16 mouse cellular contexts compared by ENCODE assay signal in genomic region chr2:13169158-13169890, GRCm38 (mm10).
A peak's percentile ranks its signal among the peaks of the same experiment; 100 is the strongest.
DNase-seq lines count a peak whose midpoint lies in the region; ATAC-seq and TF ChIP-seq lines count a peak whose summit lies in the region.
"Had no signal": no experiment of that assay in that cellular context is flagged by ENCODE, and none has a peak within 500 bp of the region (broad histone marks: within the 10 kb centered on the region; RNA-seq: fewer than 3 reads in every experiment).

No protein-coding gene starts in this region.

- no peak for TF ChIP-seq EP300 in heart, adult 2 months (IDR thresholded peaks at IDR 0.05; ENCODE audit: insufficient read depth, low read depth, low read length)
- TF ChIP-seq EP300 in CH12.LX (IDR thresholded peaks at IDR 0.05; ENCODE audit: low read length) = peak; percentile 95

- DNase-seq in heart, adult 11 months = peak; percentile 29
- DNase-seq in heart, adult 2 months = no peak
- DNase-seq in CH12.LX (ENCODE audit: extremely low read depth) = peak; percentile 79
- peak; percentile 59 for DNase-seq in splenic B cell, adult 2 months (ENCODE audit: low read depth, low spot score)
- no peak for DNase-seq in left cerebral cortex, adult 11 months (ENCODE audit: low spot score)
- no peak for DNase-seq in right cerebral cortex, postnatal 4 days
- DNase-seq: cerebellum, adult 9-11 months; gastrocnemius, postnatal 25 days had no signal

- WGBS in heart, adult 2 months = 78% methylated on average over 4 of the region's 4 CpGs

- H3K27ac ChIP-seq in heart, adult 2 months = no peak overlapping the region
- peak overlapping the region; percentile 83 for H3K27ac ChIP-seq in CH12.LX (ENCODE audit: insufficient read depth, low read depth)
- H3K27ac ChIP-seq: embryonic facial prominence, embryonic 10.5 days; forebrain, embryonic 13.5 days; gastrocnemius, adult 2 months; heart, embryonic 15.5 days; hindbrain, embryonic 10.5 days; hindbrain, embryonic 14.5 days had no signal

- TF ChIP-seq RAD21 in CH12.LX (IDR thresholded peaks at IDR 0.05; ENCODE audit: low read depth, low read length) = no peak

- peaks cover 9% of the 10 kb centered on the region for H3K9me3 ChIP-seq in CH12.LX (replicated peaks; ENCODE audit: low read length)
- H3K9me3 ChIP-seq: embryonic facial prominence, embryonic 10.5 days; forebrain, embryonic 13.5 days; heart, embryonic 15.5 days; hindbrain, embryonic 10.5 days had no signal

- in situ Hi-C loops in CH12.LX (cut with MboI; ENCODE audit: low pct_ligation_motif_present, low pct_unique_long_range_greater_than_20kb, low sequenced_read_pairs) = no loop called here

- H3K36me3 ChIP-seq in heart, adult 2 months (ENCODE audit: control insufficient read depth, insufficient read depth, low read length) = no peaks in the 10 kb centered on the region; the same call in 1 of the 2 replicates
- peaks cover 3 to 34% of the 10 kb centered on the region in 2 experiments for H3K36me3 ChIP-seq in CH12.LX (replicated peaks in 1 of 2; ENCODE audit: control insufficient read depth in 1 of 2, insufficient read depth in 1 of 2, low read length in 1 of 2)
- no peaks in the 10 kb centered on the region for H3K36me3 ChIP-seq in splenic B cell, adult 2 months (ENCODE audit: control insufficient read depth, insufficient read depth, low read length, poor library complexity, severe bottlenecking)
- H3K36me3 ChIP-seq: embryonic facial prominence, embryonic 10.5 days; hindbrain, embryonic 10.5 days had no signal

- no peak overlapping the region for H3K9ac ChIP-seq in heart, adult 2 months (ENCODE audit: low read depth, low read length)
- peak overlapping the region; percentile 12; the same call in 1 of the 2 replicates for H3K9ac ChIP-seq in CH12.LX (ENCODE audit: insufficient read depth, low read depth)
- H3K9ac ChIP-seq: forebrain, embryonic 13.5 days; heart, embryonic 15.5 days; hindbrain, embryonic 14.5 days had no signal

- dilution Hi-C loops in CH12.LX (cut with MboI; ENCODE audit: extremely low pct_ligation_motif_present, extremely low pct_unique_long_range_greater_than_20kb, low sequenced_read_pairs) = no loop called here

- no peak for TF ChIP-seq POLR2A in heart, adult 2 months (IDR thresholded peaks at IDR 0.05; ENCODE audit: insufficient read depth, low read depth, low read length)
- TF ChIP-seq POLR2A in CH12.LX (IDR thresholded peaks at IDR 0.05; ENCODE audit: low read depth, low read length) = no peak

- H3K27me3 ChIP-seq in heart, adult 2 months (ENCODE audit: control insufficient read depth, insufficient read depth, low read length) = no peaks in the 10 kb centered on the region
- no peaks in the 10 kb centered on the region for H3K27me3 ChIP-seq in CH12.LX (replicated peaks)
- no peaks in the 10 kb centered on the region for H3K27me3 ChIP-seq in splenic B cell, adult 2 months (ENCODE audit: control insufficient read depth, insufficient read depth, low read length, poor library complexity, severe bottlenecking)
- H3K27me3 ChIP-seq: forebrain, embryonic 13.5 days; heart, embryonic 15.5 days had no signal

- no peaks in the 10 kb centered on the region for H3K4me1 ChIP-seq in heart, adult 2 months (ENCODE audit: control insufficient read depth, insufficient read depth, low read length)
- peaks cover 11 to 57% of the 10 kb centered on the region in 2 experiments for H3K4me1 ChIP-seq in CH12.LX (ENCODE audit: control insufficient read depth in 1 of 2, insufficient read depth in 2 of 2)
- H3K4me1 ChIP-seq: embryonic facial prominence, embryonic 10.5 days; heart, embryonic 15.5 days had no signal

- intact Hi-C loops in heart, adult 2 months (cut with DNase I) = no loop called here

- no peak for TF ChIP-seq CTCF in heart, adult 2 months (IDR thresholded peaks at IDR 0.05)
- TF ChIP-seq CTCF in CH12.LX (conservative IDR thresholded peaks at IDR 0.05 in 1 of 2, IDR thresholded peaks at IDR 0.05 in 1 of 2; ENCODE audit: low read depth in 2 of 2, low read length in 2 of 2) = no peak

- peak; percentile 68 for ATAC-seq in granulocyte monocyte progenitor cell, adult 5-6 weeks (replicated peaks; ENCODE audit: poor library complexity, severe bottlenecking)
- ATAC-seq: forebrain, embryonic 13.5 days had no signal

- H3K4me3 ChIP-seq in heart, adult 2 months = no peak overlapping the region
- H3K4me3 ChIP-seq in CH12.LX (replicated peaks in 1 of 3; ENCODE audit: low read depth in 2 of 3, low read length in 2 of 3, poor library complexity in 1 of 3) = peak overlapping the region; percentile 42 to 54 (median 44)
- H3K4me3 ChIP-seq: embryonic facial prominence, embryonic 10.5 days; forebrain, embryonic 13.5 days; gastrocnemius, adult 2 months; heart, embryonic 15.5 days; hindbrain, embryonic 10.5 days had no signal

- peak overlapping the region; percentile 92 for H3K4me2 ChIP-seq in CH12.LX (ENCODE audit: insufficient read depth, low read depth, poor library complexity, severe bottlenecking)
- H3K4me2 ChIP-seq: forebrain, embryonic 13.5 days; heart, embryonic 11.5 days; heart, embryonic 15.5 days; hindbrain, embryonic 14.5 days had no signal

- no peaks in the 10 kb centered on the region for H3K79me2 ChIP-seq in heart, adult 2 months (replicated peaks; ENCODE audit: control insufficient read depth, insufficient read depth, low read length)
- no peaks in the 10 kb centered on the region; the same call in 1 of the 2 replicates for H3K79me2 ChIP-seq in CH12.LX (replicated peaks; ENCODE audit: control insufficient read depth, extremely low read depth, insufficient read depth, poor library complexity, severe bottlenecking)

TF ChIP-seq in CH12.LX, 34 proteins besides CTCF, POLR2A, EP300 and RAD21:
- TF ChIP-seq ELF1 (IDR thresholded peaks at IDR 0.05; ENCODE audit: low read depth, low read length) (peak; percentile 19; the same call in 1 of the 2 replicates), JUND (conservative IDR thresholded peaks at IDR 0.05; ENCODE audit: low read depth, low read length) (0 out of 2 replicates have a peak, but pooled peaks have one; percentile 10), NELFE (IDR thresholded peaks at IDR 0.05; ENCODE audit: low read depth, low read length) (no peak), ZKSCAN1 (IDR thresholded peaks at IDR 0.05; ENCODE audit: borderline replicate concordance, low read depth, low read length) (no peak), E2F4 (IDR thresholded peaks at IDR 0.05; ENCODE audit: insufficient replicate concordance, low read depth, low read length) (0 out of 2 replicates have a peak, but pooled peaks have one; percentile 29), BHLHE40 (IDR thresholded peaks at IDR 0.05; ENCODE audit: low read depth, low read length) (peak; percentile 4; the same call in 1 of the 2 replicates), RCOR1 (conservative IDR thresholded peaks at IDR 0.05; ENCODE audit: low read depth, low read length) (no peak; the same call in 1 of the 2 replicates), IRF4 (IDR thresholded peaks at IDR 0.05; ENCODE audit: low read depth, low read length) (peak; percentile 94), POLR2AphosphoS2 (IDR thresholded peaks at IDR 0.05; ENCODE audit: low read depth, low read length) (no peak), TBP (conservative IDR thresholded peaks at IDR 0.05; ENCODE audit: low read depth, low read length) (0 out of 2 replicates have a peak, but pooled peaks have one; percentile 17), MYC (IDR thresholded peaks at IDR 0.05; ENCODE audit: low read depth, low read length) (peak; percentile 79; the same call in 1 of the 2 replicates), MAZ (IDR thresholded peaks at IDR 0.05; ENCODE audit: low read depth, low read length) (0 out of 2 replicates have a peak, but pooled peaks have one; percentile 57), USF2 (conservative IDR thresholded peaks at IDR 0.05; ENCODE audit: low read depth, low read length) (no peak), MEF2A (IDR thresholded peaks at IDR 0.05; ENCODE audit: borderline replicate concordance, low read depth, low read length) (peak; percentile 50), HCFC1 (IDR thresholded peaks at IDR 0.05; ENCODE audit: low read depth, low read length) (peak; percentile 38; the same call in 1 of the 2 replicates), CHD2 (IDR thresholded peaks at IDR 0.05; ENCODE audit: low read length) (peak; percentile 70), NRF1 (IDR thresholded peaks at IDR 0.05; ENCODE audit: low read depth, low read length) (no peak), SIN3A (IDR thresholded peaks at IDR 0.05; ENCODE audit: low read length) (0 out of 2 replicates have a peak, but pooled peaks have one; percentile 39), UBTF (IDR thresholded peaks at IDR 0.05; ENCODE audit: low read depth, low read length) (no peak), MXI1 (IDR thresholded peaks at IDR 0.05; ENCODE audit: low read depth, low read length) (0 out of 2 replicates have a peak, but pooled peaks have one; percentile 11), CHD1 (IDR thresholded peaks at IDR 0.05; ENCODE audit: low read depth, low read length) (peak; percentile 93), ETS1 (conservative IDR thresholded peaks at IDR 0.05; ENCODE audit: low read depth, low read length) (peak; percentile 62), TCF12 (IDR thresholded peaks at IDR 0.05; ENCODE audit: low read depth, low read length) (peak; percentile 63; the same call in 1 of the 2 replicates), PAX5 (IDR thresholded peaks at IDR 0.05; ENCODE audit: low read length) (no peak)

Comparison
In these comparisons a context has a peak if more than half of its experiments do, and no peak if none do; other contexts are left out.
1. DNase-seq: peak in heart, adult 11 months (single experiment), CH12.LX (single experiment) and splenic B cell, adult 2 months (single experiment); none in heart, adult 2 months (0 of 2), left cerebral cortex, adult 11 months (single experiment) and right cerebral cortex, postnatal 4 days (single experiment).